Mouse (Mus musculus): ENCODE data around the gene Atp5k.

The Atp5k gene

GRCm38 (mm10) chr5:108427186-108427585, 7.1 kb downstream of the Atp5k start:
- ATAC-seq (ENCODE audit: low TSS enrichment): peak; percentile 87

- no peak for ATAC-seq (ENCODE audit: low TSS enrichment)
Measured at GRCm38 (mm10) chr5:108423427-108423826, 10.8 kb downstream of the Atp5k start.

- ATAC-seq (ENCODE audit: low TSS enrichment): no peak
Measured at GRCm38 (mm10) chr5:108422741-108423140, 11.5 kb downstream of the Atp5k start.

- no peak for ATAC-seq (ENCODE audit: low TSS enrichment)
Measured at GRCm38 (mm10) chr5:108414711-108415110, 19.5 kb downstream of the Atp5k start.

GRCm38 (mm10) chr5:108406977-108407376, 27.3 kb downstream of the Atp5k start:
- peak; percentile 80 for ATAC-seq (ENCODE audit: low TSS enrichment)

- ATAC-seq (ENCODE audit: low TSS enrichment): no peak
Measured at GRCm38 (mm10) chr5:108405460-108405859, 28.8 kb downstream of the Atp5k start.

- ATAC-seq (ENCODE audit: low TSS enrichment): no peak
Measured at GRCm38 (mm10) chr5:108403453-108403852, 30.8 kb downstream of the Atp5k start.

GRCm38 (mm10) chr5:108389744-108390143, 44.5 kb downstream of the Atp5k start:
- ATAC-seq (ENCODE audit: low TSS enrichment): no peak

- ATAC-seq (ENCODE audit: low TSS enrichment): no peak
Measured at GRCm38 (mm10) chr5:108388201-108388600, 46.0 kb downstream of the Atp5k start, which contains the start of gene Pde6b. Gene Pde6b, plus strand, starts transcription at chr5:108388391.

GRCm38 (mm10) chr5:108386449-108386848, 47.8 kb downstream of the Atp5k start:
- ATAC-seq (ENCODE audit: low TSS enrichment): peak; percentile 45

- ATAC-seq (ENCODE audit: low TSS enrichment): peak; percentile 80
Measured at GRCm38 (mm10) chr5:108385632-108386031, 48.6 kb downstream of the Atp5k start.

Data from frontal cortex, adult (tissue).